Mouse (Mus musculus): Measurements from ENCODE around the gene Ccdc57.

Ccdc57 gene

GRCm38 (mm10) chr11:120932564-120933398, at the start of gene Ccdc57:
Gene Ccdc57 (minus strand): TSS chr11:120932872.
- peak; percentile 79 for DNase-seq (ENCODE audit: low read depth, low spot score)

GRCm38 (mm10) chr11:120982459-120982858, 49.8 kb upstream of the Ccdc57 start:
- DNase-seq (ENCODE audit: low read depth, low spot score), result no peak

DNA sequence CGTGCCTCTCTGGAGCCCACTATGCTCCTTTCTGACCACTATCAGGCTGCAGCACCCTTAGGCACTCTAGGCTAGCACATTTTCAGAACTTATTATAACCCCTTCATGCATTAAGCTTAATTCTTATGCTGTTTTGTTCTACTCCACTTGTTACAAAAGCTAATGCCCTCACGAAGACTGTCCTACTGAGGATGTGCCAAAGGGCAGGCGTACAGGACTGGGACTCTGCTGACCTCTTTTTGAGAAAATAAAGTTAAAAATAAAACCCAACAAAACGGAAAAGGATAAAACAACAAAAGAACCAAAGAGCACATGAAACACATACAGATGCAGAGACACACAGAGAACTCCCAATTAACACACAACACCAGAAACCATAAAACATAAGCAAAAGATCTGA, 49.0 kb upstream of the Ccdc57 start:
- no peak for DNase-seq (ENCODE audit: low read depth, low spot score)

GRCm38 (mm10) chr11:120980427-120981035, 47.9 kb upstream of the Ccdc57 start:
- DNase-seq (ENCODE audit: low read depth, low spot score), result no peak

GRCm38 (mm10) chr11:120979711-120980426, 47.2 kb upstream of the Ccdc57 start:
- DNase-seq (ENCODE audit: low read depth, low spot score), result no peak

GRCm38 (mm10) chr11:120973318-120973717, 40.6 kb upstream of the Ccdc57 start:
- DNase-seq (ENCODE audit: low read depth, low spot score), result no peak

DNA sequence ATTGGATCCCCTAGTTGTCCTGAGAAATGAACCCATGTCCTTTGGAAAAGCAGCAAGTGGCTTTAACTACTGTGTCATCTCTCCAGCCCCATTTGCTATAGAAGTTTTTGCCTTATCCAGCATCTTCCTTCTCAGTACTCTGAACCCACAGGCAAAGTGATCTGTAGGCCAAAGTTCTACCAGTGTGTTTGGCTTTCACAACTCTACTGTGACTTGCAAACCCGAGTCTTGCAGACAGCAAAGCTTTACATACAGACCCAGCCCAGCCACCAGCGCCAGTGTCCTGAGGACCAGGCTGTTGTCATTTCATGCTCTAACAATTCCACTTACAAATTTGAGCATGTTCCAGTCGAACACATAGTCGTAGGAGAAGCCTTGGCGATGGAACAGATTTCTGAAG, 38.6 kb upstream of the Ccdc57 start:
- DNase-seq (ENCODE audit: low read depth, low spot score), result no peak

DNA sequence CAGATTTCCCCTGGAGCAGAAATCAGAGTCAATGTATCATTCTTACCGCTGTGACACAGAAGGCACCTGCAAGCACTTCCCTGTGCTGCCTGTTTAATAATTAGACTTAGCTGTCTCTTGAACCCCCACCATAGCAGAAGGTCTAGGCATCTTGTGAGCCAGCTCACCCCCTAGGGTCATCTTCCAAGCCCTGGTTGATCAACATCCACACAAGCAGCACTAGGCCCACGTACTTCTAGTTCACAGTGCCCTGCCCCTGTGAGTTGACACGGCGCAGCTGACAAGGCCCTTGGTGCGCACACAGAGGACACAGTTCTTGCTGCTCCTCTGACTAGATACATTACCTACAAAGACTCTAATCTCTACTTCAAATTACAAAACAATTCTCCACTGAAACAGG, 37.1 kb upstream of the Ccdc57 start:
- DNase-seq (ENCODE audit: low read depth, low spot score), result no peak

DNA sequence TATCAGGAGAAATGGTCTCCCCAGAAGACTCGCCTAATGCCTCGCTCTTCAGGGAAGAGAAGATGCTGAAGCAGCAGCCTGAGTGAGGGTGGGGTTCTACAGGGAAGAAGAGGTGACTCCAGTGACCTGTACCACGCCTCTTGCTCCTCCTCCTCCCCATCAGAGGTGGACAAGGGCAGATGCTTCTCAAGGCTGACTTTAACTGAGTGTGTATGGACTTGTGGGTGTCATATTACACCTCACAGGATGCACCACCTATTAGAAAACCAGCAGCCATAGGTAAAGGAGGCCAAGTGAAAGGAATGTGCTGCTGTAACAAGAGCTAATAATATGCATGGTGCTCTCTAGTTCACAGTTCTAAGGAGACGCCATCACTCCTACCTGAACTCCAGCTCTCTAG, 32.9 kb upstream of the Ccdc57 start:
- no peak for DNase-seq (ENCODE audit: low read depth, low spot score)

- no peak for DNase-seq (ENCODE audit: low read depth, low spot score)
These were observed 31.8 kb upstream of the Ccdc57 start for GRCm38 (mm10) chr11:120964195-120965157.

DNA sequence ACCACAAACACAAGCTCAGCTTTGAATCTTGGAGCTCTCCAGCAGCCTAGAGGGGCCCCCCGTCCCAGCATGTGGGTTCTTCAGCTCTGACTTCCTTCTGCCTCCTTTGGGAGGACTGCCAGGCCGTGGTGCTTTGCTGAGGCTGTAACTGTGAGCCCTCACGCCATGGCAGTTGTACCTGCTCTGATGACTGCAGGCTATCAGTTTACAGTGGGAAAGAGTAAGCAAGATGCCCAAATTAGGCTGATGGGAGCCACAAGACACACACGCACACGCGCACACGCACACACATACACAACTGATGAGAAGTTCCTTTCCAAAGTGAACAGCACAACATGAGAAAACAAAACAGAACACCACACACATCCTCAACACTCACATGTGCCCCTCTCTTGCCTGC, 30.2 kb upstream of the Ccdc57 start:
- DNase-seq (ENCODE audit: low read depth, low spot score), result no peak

DNA sequence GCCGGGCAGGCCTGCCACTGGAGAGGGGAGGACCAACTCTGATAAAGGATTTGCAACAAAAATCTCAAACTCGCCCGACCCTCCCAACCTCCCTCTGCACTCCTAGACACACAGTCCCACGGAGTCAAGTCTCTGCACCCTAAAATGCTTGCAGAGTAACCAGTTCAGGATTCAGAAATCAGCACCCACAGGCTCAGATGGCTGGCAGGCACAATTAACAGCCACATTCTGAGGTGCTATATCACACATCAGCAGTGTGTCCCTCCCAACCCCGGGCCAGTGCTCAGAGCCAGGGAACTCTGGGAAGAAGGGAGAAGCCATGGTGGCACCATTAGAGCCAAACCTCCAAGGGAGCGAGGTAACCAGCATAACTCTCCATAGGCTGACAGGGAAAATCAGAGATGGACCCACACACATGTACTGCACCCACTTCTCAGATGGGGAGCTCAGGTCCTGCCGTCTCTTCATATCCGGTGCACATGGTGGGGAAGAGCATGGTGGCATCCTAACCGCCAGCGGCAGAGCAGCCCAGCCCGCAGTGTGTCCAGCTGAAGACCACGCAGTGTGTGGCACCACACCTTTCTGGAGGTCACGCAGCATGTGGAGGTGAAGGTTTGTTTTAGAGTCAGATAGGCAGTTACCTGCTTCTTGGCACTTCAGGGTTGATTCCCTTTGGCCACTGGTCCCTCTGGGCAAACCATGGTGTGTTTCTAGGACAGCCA, 29.5 kb upstream of the Ccdc57 start:
- DNase-seq (ENCODE audit: low read depth, low spot score), result no peak

GRCm38 (mm10) chr11:120961594-120961993, 28.9 kb upstream of the Ccdc57 start:
- no peak for DNase-seq (ENCODE audit: low read depth, low spot score)

DNA sequence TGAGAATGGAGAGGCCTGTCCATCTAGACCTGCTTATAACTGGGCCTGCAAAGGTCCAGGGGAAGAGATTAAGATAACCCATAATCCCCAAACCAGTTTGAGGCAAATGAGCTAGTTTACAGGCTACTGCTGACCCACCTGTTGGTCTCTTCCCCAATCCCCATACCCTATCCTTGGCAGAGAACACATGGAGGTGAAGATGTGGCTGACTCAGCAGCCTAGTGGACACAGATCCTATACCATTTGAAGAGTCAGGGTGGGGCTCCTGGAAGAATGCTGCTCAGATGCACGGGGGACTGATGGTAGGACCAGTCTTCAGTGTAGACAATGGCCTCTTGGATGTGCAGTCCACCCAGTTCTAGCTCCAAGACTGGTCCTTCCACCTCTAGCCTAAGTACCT, 27.6 kb upstream of the Ccdc57 start:
- DNase-seq (ENCODE audit: low read depth, low spot score), result no peak

DNA sequence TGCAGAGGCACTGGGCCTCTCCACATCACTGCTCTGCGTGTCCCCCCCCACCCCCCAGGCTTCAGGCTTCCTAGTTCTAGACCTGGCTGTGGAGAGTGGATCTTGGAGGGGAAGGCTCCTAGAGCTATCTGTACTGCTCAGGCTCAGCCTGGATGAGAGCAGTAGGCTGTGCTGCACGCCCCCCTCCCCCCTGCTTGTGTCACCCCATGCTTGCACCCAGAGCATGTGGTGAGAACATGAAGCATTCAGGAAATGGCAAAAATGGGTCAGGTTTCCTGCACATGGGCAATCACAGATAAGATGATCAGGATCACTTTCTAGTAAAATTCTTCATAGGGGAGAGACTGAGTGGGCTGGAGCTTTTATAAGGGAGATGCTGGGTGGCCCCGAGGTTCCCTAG, 26.9 kb upstream of the Ccdc57 start:
- DNase-seq (ENCODE audit: low read depth, low spot score), result no peak

- no peak for DNase-seq (ENCODE audit: low read depth, low spot score)
These were observed 26.4 kb upstream of the Ccdc57 start for GRCm38 (mm10) chr11:120959066-120959465.

DNA sequence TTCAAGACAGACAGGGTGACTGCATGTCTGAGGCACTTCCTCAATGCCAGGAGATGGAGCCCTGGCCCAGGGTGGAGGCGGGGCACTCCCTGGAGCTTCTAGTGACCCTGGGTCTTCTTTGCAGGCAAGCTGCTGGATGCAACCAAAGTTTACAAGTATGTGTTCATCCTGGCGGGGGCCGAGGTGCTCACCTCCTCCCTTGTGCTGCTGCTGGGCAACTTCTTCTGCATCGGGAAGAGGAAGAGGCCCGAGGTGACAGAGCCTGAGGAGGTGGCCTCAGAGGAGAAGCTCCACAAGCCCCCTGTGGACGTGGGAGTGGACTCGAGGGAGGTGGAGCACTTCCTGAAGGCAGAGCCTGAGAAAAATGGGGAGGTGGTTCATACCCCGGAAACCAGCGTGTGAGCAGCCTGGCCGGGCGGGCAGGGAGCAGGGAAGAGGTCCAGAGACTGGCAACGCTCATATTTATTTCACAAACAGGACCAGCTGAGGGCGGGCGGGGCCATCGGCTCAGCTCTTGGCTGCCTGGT, 25.1 kb upstream of the Ccdc57 start:
- DNase-seq (ENCODE audit: low read depth, low spot score), result no peak

DNA sequence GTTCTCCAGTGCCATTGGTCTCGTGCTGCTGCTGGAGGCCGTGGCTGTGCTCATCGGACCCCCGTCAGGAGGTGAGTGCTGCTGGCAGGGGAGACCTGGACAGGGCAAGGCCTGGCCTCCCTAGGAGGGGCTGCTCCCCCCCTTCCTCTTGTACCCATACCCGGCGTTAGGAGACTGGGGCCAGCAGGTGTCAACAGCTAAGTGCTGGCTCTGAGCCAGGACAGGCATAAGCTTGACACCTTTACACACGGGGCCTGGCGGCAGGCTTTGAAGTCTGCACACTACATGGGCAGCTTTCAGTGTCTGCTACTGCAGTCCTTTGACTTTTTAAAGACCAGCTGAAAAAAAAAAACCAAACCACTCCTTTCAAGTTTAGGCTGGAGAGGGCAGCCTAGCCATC, 24.4 kb upstream of the Ccdc57 start:
- DNase-seq (ENCODE audit: low read depth, low spot score), result no peak

- DNase-seq (ENCODE audit: low read depth, low spot score), result no peak
These were observed 23.0 kb upstream of the Ccdc57 start for GRCm38 (mm10) chr11:120955701-120956100.

GRCm38 (mm10) chr11:120954936-120955335, 22.3 kb upstream of the Ccdc57 start:
- DNase-seq (ENCODE audit: low read depth, low spot score), result no peak
